Mouse (Mus musculus): ENCODE measurements around the gene Cmip. TPM values are rescaled to one million over a fixed set of nuclear protein-coding genes. Genes with fewer than 3 reads are reported as not detected.

Gene Cmip
- polyA plus RNA-seq, 1 experiment: 16.2 TPM

GRCm38 (mm10) chr8:117233199-117233598, 23.7 kb upstream of the Cmip start:
- Histone ChIP-seq H3K27ac (ENCODE audit: control insufficient read depth, insufficient read depth, low read depth, low read length, poor library complexity) (no peak overlapping the region), H3K4me1 (ENCODE audit: control insufficient read depth, insufficient read depth, low read length) (peaks cover 2% of the 10 kb centered on the region; the same call in 1 of the 2 replicates), H3K4me3 (replicated peaks; ENCODE audit: control insufficient read depth, low read depth, low read length) (no peak overlapping the region)
- WGBS: 54% methylated on average over 7 of the region's 7 CpGs
- TF ChIP-seq CTCF (IDR thresholded peaks at IDR 0.05; ENCODE audit: control insufficient read depth, insufficient read depth, low read length) (0 out of 2 replicates have a peak, but pooled peaks have one; percentile 22), POLR2A (IDR thresholded peaks at IDR 0.05; ENCODE audit: borderline replicate concordance, control insufficient read depth, low read depth, low read length) (no peak)

- no peak for TF ChIP-seq CTCF (IDR thresholded peaks at IDR 0.05; ENCODE audit: control insufficient read depth, insufficient read depth, low read length)
- no peak for TF ChIP-seq POLR2A (IDR thresholded peaks at IDR 0.05; ENCODE audit: borderline replicate concordance, control insufficient read depth, low read depth, low read length)
- H3K4me3 ChIP-seq (replicated peaks; ENCODE audit: control insufficient read depth, low read depth, low read length): no peak overlapping the region
- peaks cover 2% of the 10 kb centered on the region; the same call in 1 of the 2 replicates for H3K4me1 ChIP-seq (ENCODE audit: control insufficient read depth, insufficient read depth, low read length)
- 83% methylated on average over 4 of the region's 4 CpGs for WGBS
- no peak overlapping the region for H3K27ac ChIP-seq (ENCODE audit: control insufficient read depth, insufficient read depth, low read depth, low read length, poor library complexity)
Measured at GRCm38 (mm10) chr8:117236531-117236930, 20.3 kb upstream of the Cmip start.

GRCm38 (mm10) chr8:117240326-117240725, 16.5 kb upstream of the Cmip start:
- WGBS: 81% methylated on average over 5 of the region's 5 CpGs
- Histone ChIP-seq H3K27ac (ENCODE audit: control insufficient read depth, insufficient read depth, low read depth, low read length, poor library complexity) (no peak overlapping the region), H3K4me1 (ENCODE audit: control insufficient read depth, insufficient read depth, low read length) (no peaks in the 10 kb centered on the region; the same call in 1 of the 2 replicates), H3K4me3 (replicated peaks; ENCODE audit: control insufficient read depth, low read depth, low read length) (no peak overlapping the region)
- no peak for TF ChIP-seq CTCF (IDR thresholded peaks at IDR 0.05; ENCODE audit: control insufficient read depth, insufficient read depth, low read length)
- no peak for TF ChIP-seq POLR2A (IDR thresholded peaks at IDR 0.05; ENCODE audit: borderline replicate concordance, control insufficient read depth, low read depth, low read length)

- Histone ChIP-seq H3K27ac (ENCODE audit: control insufficient read depth, insufficient read depth, low read depth, low read length, poor library complexity) (peak overlapping the region; percentile 70), H3K4me1 (ENCODE audit: control insufficient read depth, insufficient read depth, low read length) (no peaks in the 10 kb centered on the region; the same call in 1 of the 2 replicates), H3K4me3 (replicated peaks; ENCODE audit: control insufficient read depth, low read depth, low read length) (no peak overlapping the region)
- TF ChIP-seq CTCF (IDR thresholded peaks at IDR 0.05; ENCODE audit: control insufficient read depth, insufficient read depth, low read length): no peak
- no peak for TF ChIP-seq POLR2A (IDR thresholded peaks at IDR 0.05; ENCODE audit: borderline replicate concordance, control insufficient read depth, low read depth, low read length)
- WGBS: 44% methylated on average over 5 of the region's 5 CpGs
Measured at GRCm38 (mm10) chr8:117240841-117241494, 15.9 kb upstream of the Cmip start.

GRCm38 (mm10) chr8:117241848-117242247, 15.0 kb upstream of the Cmip start:
- 82% methylated on average over 3 of the region's 3 CpGs for WGBS
- H3K4me1 ChIP-seq (ENCODE audit: control insufficient read depth, insufficient read depth, low read length): no peaks in the 10 kb centered on the region; the same call in 1 of the 2 replicates
- TF ChIP-seq POLR2A (IDR thresholded peaks at IDR 0.05; ENCODE audit: borderline replicate concordance, control insufficient read depth, low read depth, low read length) (no peak), CTCF (IDR thresholded peaks at IDR 0.05; ENCODE audit: control insufficient read depth, insufficient read depth, low read length) (no peak)
- no peak overlapping the region for H3K4me3 ChIP-seq (replicated peaks; ENCODE audit: control insufficient read depth, low read depth, low read length)
- no peak overlapping the region for H3K27ac ChIP-seq (ENCODE audit: control insufficient read depth, insufficient read depth, low read depth, low read length, poor library complexity)

- Histone ChIP-seq H3K27ac (ENCODE audit: control insufficient read depth, insufficient read depth, low read depth, low read length, poor library complexity) (no peak overlapping the region), H3K4me3 (replicated peaks; ENCODE audit: control insufficient read depth, low read depth, low read length) (no peak overlapping the region), H3K4me1 (ENCODE audit: control insufficient read depth, insufficient read depth, low read length) (no peaks in the 10 kb centered on the region; the same call in 1 of the 2 replicates)
- 85% methylated on average over 6 of the region's 6 CpGs for WGBS
- no peak for TF ChIP-seq CTCF (IDR thresholded peaks at IDR 0.05; ENCODE audit: control insufficient read depth, insufficient read depth, low read length)
- no peak for TF ChIP-seq POLR2A (IDR thresholded peaks at IDR 0.05; ENCODE audit: borderline replicate concordance, control insufficient read depth, low read depth, low read length)
Measured at GRCm38 (mm10) chr8:117242286-117242685, 14.6 kb upstream of the Cmip start.

- Histone ChIP-seq H3K27ac (ENCODE audit: control insufficient read depth, insufficient read depth, low read depth, low read length, poor library complexity) (no peak overlapping the region), H3K4me1 (ENCODE audit: control insufficient read depth, insufficient read depth, low read length) (no peaks in the 10 kb centered on the region; the same call in 1 of the 2 replicates), H3K4me3 (replicated peaks; ENCODE audit: control insufficient read depth, low read depth, low read length) (no peak overlapping the region)
- 86% methylated on average over 6 of the region's 6 CpGs for WGBS
- TF ChIP-seq POLR2A (IDR thresholded peaks at IDR 0.05; ENCODE audit: borderline replicate concordance, control insufficient read depth, low read depth, low read length) (no peak), CTCF (IDR thresholded peaks at IDR 0.05; ENCODE audit: control insufficient read depth, insufficient read depth, low read length) (no peak)
Measured at GRCm38 (mm10) chr8:117244601-117245000, 12.3 kb upstream of the Cmip start.

- Histone ChIP-seq H3K27ac (ENCODE audit: control insufficient read depth, insufficient read depth, low read depth, low read length, poor library complexity) (no peak overlapping the region), H3K4me3 (replicated peaks; ENCODE audit: control insufficient read depth, low read depth, low read length) (no peak overlapping the region), H3K4me1 (ENCODE audit: control insufficient read depth, insufficient read depth, low read length) (peaks cover 5% of the 10 kb centered on the region; the same call in 1 of the 2 replicates)
- TF ChIP-seq CTCF (IDR thresholded peaks at IDR 0.05; ENCODE audit: control insufficient read depth, insufficient read depth, low read length): no peak
- TF ChIP-seq POLR2A (IDR thresholded peaks at IDR 0.05; ENCODE audit: borderline replicate concordance, control insufficient read depth, low read depth, low read length): no peak
- 6% methylated on average over 11 of the region's 11 CpGs for WGBS
Measured at GRCm38 (mm10) chr8:117248341-117248740, 8.5 kb upstream of the Cmip start.

All from bone marrow, adult 2 months (tissue).